Mouse (Mus musculus): ENCODE measurements around the gene Etl4.

DNA sequence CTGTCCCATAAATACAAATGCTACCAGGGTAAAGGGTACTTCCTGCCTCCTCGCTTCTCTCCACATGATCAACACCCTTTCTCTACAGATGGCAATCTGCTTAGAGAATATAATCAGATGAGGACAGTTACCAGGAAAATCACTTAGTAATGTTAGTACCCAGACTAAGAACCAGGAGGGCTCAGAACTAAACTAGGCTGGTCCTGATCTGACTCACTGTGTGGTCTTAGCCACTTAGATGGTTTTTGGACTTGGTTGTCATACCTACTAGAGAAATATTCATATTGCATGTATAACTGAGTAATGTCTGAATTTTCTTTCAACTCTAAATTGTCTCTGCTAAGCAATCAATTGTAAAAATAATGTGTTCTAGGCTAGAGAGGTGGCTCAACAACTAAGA lies 662.4 kb downstream of the Etl4 start:
- TF ChIP-seq USF1 (IDR thresholded peaks at IDR 0.05; ENCODE audit: low read depth) (no peak), POLR2A (IDR thresholded peaks at IDR 0.05; ENCODE audit: insufficient read length, low read depth) (no peak), MYOD1 (IDR thresholded peaks at IDR 0.05; ENCODE audit: control insufficient read depth in 1 of 3, insufficient read length in 2 of 3, low read depth in 2 of 3) (no peak), SRF (IDR thresholded peaks at IDR 0.05; ENCODE audit: control insufficient read depth, insufficient read length, low read depth) (no peak), MAX (IDR thresholded peaks at IDR 0.05; ENCODE audit: low read depth) (no peak)

All from myocyte (in vitro differentiated cells).